Mouse (Mus musculus) ES-E14 (cell line): Measurements from ENCODE around the gene Hspb11. TPM values are rescaled to one million over a fixed set of nuclear protein-coding genes. Genes with fewer than 3 reads are reported as not detected.

Experiments used
- DNase-seq: peaks from one replicate; pipeline ENCODE4 v3.0.0-alpha.2; 2013; ENCODE audit warnings: low read depth, low spot score
- H3K27ac ChIP-seq: 2 replicates; pipeline ENCODE4 v1.5.1; 2012; ENCODE audit warnings: low read depth, mild to moderate bottlenecking, low read length, moderate library complexity, mixed read lengths; ENCODE audit not compliant: poor library complexity, insufficient read depth, severe bottlenecking
- H3K36me3 ChIP-seq: 2 replicates; pipeline ENCODE4 v1.6.1; 2012; ENCODE audit warnings: mild to moderate bottlenecking, low read length, moderate library complexity, mixed read lengths; ENCODE audit not compliant: control insufficient read depth, poor library complexity, insufficient read depth, severe bottlenecking
- H3K4me1 ChIP-seq, 2 experiments: fragments of 150-350 bp in 1 of 2; sonication (generic) in 1 of 2; 2 replicates each; pipeline ENCODE4 v1.6.1; 2012; ENCODE audit warnings: low read length in 2 of 2, mild to moderate bottlenecking in 1 of 2, mixed read lengths in 1 of 2; ENCODE audit not compliant: control insufficient read depth in 2 of 2, insufficient read depth in 2 of 2, poor library complexity in 1 of 2
- H3K4me3 ChIP-seq, 2 experiments: fragments of 150-350 bp in 1 of 2; sonication (generic) in 1 of 2; 2 replicates each; pipeline ENCODE4 v1.5.1; 2012; ENCODE audit warnings: low read length in 2 of 2, low read depth in 1 of 2, mild to moderate bottlenecking in 1 of 2, mixed read lengths in 1 of 2; ENCODE audit not compliant: insufficient read depth in 1 of 2, poor library complexity in 1 of 2, severe bottlenecking in 1 of 2
- H3K9ac ChIP-seq: 2 replicates; pipeline ENCODE4 v1.6.1; 2012; ENCODE audit warnings: low read depth, mild to moderate bottlenecking, low read length, mixed read lengths; ENCODE audit not compliant: poor library complexity, insufficient read depth, severe bottlenecking
- H3K9me3 ChIP-seq: fragments of 150-350 bp; sonication (generic); 2 replicates; pipeline ENCODE4 v1.6.1; 2012; ENCODE audit warnings: low read depth, mild to moderate bottlenecking, low read length; ENCODE audit not compliant: control insufficient read depth, insufficient read depth
- CHD2 ChIP-seq: IDR thresholded peaks from 2 replicates; pipeline ENCODE4 v1.6.1; 2014; ENCODE audit warnings: mild to moderate bottlenecking, low read depth, low read length, inconsistent platforms
- HCFC1 ChIP-seq: IDR thresholded peaks from 2 replicates; pipeline ENCODE4 v1.6.1; 2012; ENCODE audit warnings: low read length, inconsistent platforms, borderline replicate concordance; ENCODE audit not compliant: insufficient read depth
- MAFK ChIP-seq: IDR thresholded peaks from 2 replicates; pipeline ENCODE4 v1.6.1; 2014; ENCODE audit warnings: mild to moderate bottlenecking, low read depth, low read length, inconsistent platforms; ENCODE audit not compliant: insufficient read depth
- ZC3H11A ChIP-seq: IDR thresholded peaks from 2 replicates; pipeline ENCODE4 v1.6.1; 2012; ENCODE audit warnings: low read depth, mild to moderate bottlenecking, inconsistent platforms, low read length, borderline replicate concordance
- ZNF384 ChIP-seq: IDR thresholded peaks from 2 replicates; pipeline ENCODE4 v1.6.1; 2012; ENCODE audit warnings: low read depth, low read length, inconsistent platforms
- in situ Hi-C, 2 experiments: fragments of 600-800 bp; cut with MboI; formaldehyde crosslinking; loops; one replicate each; pipeline ENCODE4 v1.15.1; 2025; ENCODE audit warnings: low sequenced_read_pairs in 2 of 2, inconsistent platforms in 1 of 2; ENCODE audit not compliant: unreplicated experiment in 2 of 2
- total RNA-seq: library from RNA; depleted of rRNA; stranded (reverse); fragments of 300-350 nt; gene quantifications from 2 replicates; pipeline ENCODE4 v1.2.3, GENCODE M21; 2012

Hspb11 gene
- total RNA-seq, 1 experiment = 9.4 TPM

- H3K4me1 ChIP-seq = no peaks in the 10 kb centered on the region
- DNase-seq = no peak
- no peak overlapping the region for H3K27ac ChIP-seq
- no peak for TF ChIP-seq ZNF384
- TF ChIP-seq MAFK = no peak
- TF ChIP-seq CHD2 = no peak
- TF ChIP-seq HCFC1 = no peak
- no peak for TF ChIP-seq ZC3H11A
- H3K9me3 ChIP-seq = no peaks in the 10 kb centered on the region
- no peak overlapping the region for H3K4me3 ChIP-seq
- H3K9ac ChIP-seq = no peak overlapping the region
- in situ Hi-C loops = no loop called here
- 0 out of 2 replicates have a peak, but pooled peaks cover 2% of the 10 kb centered on the region for H3K36me3 ChIP-seq
These were observed 5.3 kb upstream of the Hspb11 start for GRCm38 (mm10) chr4:107248061-107248460.

- no peak overlapping the region for H3K27ac ChIP-seq
- DNase-seq = no peak
- 0 out of 2 replicates have a peak, but pooled peaks cover 2% of the 10 kb centered on the region for H3K36me3 ChIP-seq
- no peak for TF ChIP-seq HCFC1
- TF ChIP-seq ZC3H11A = no peak
- no peak for TF ChIP-seq ZNF384
- TF ChIP-seq CHD2 = no peak
- no peak for TF ChIP-seq MAFK
- in situ Hi-C loops = no loop called here
- H3K9me3 ChIP-seq = no peaks in the 10 kb centered on the region
- no peak overlapping the region for H3K9ac ChIP-seq
- H3K4me1 ChIP-seq = 0 out of 4 replicates have a peak, but pooled peaks cover 0 to 3% of the 10 kb centered on the region in 2 experiments
- no peak overlapping the region for H3K4me3 ChIP-seq
These were observed 3.9 kb upstream of the Hspb11 start for GRCm38 (mm10) chr4:107249471-107249870.

GRCm38 (mm10) chr4:107250494-107250893, 2.9 kb upstream of the Hspb11 start:
- in situ Hi-C loops = no loop called here
- no peak overlapping the region for H3K9ac ChIP-seq
- no peaks in the 10 kb centered on the region for H3K9me3 ChIP-seq
- no peak overlapping the region for H3K27ac ChIP-seq
- no peak for TF ChIP-seq MAFK
- no peak for TF ChIP-seq ZC3H11A
- TF ChIP-seq CHD2 = no peak
- TF ChIP-seq ZNF384 = no peak
- no peak for TF ChIP-seq HCFC1
- H3K4me3 ChIP-seq = no peak overlapping the region
- no peaks in the 10 kb centered on the region for H3K36me3 ChIP-seq
- DNase-seq = peak; percentile 29
- H3K4me1 ChIP-seq = 0 out of 4 replicates have a peak, but pooled peaks cover 0 to 3% of the 10 kb centered on the region in 2 experiments

GRCm38 (mm10) chr4:107252522-107252921, 871 bp upstream of the Hspb11 start:
- Histone ChIP-seq H3K4me3 (peak overlapping the region; percentile 96), H3K27ac (no peak overlapping the region), H3K9ac (peak overlapping the region; percentile 95), H3K4me1 (0 out of 4 replicates have a peak, but pooled peaks cover 0 to 3% of the 10 kb centered on the region in 2 experiments), H3K36me3 (no peaks in the 10 kb centered on the region), H3K9me3 (no peaks in the 10 kb centered on the region)
- TF ChIP-seq CHD2 = no peak
- no peak for TF ChIP-seq MAFK
- TF ChIP-seq HCFC1 = no peak; the same call in 1 of the 2 replicates
- no peak for TF ChIP-seq ZNF384
- TF ChIP-seq ZC3H11A = no peak
- in situ Hi-C loops = no loop called here
- no peak for DNase-seq

- DNase-seq = no peak
- Histone ChIP-seq H3K9me3 (no peaks in the 10 kb centered on the region), H3K27ac (no peak overlapping the region), H3K4me1 (0 out of 4 replicates have a peak, but pooled peaks cover 0 to 3% of the 10 kb centered on the region in 2 experiments), H3K4me3 (peak overlapping the region; percentile 96; a peak in 3 of 4 replicates), H3K9ac (peak overlapping the region; percentile 15; the same call in 1 of the 2 replicates), H3K36me3 (no peaks in the 10 kb centered on the region)
- in situ Hi-C loops = no loop called here
- TF ChIP-seq CHD2 = no peak
- no peak for TF ChIP-seq MAFK
- TF ChIP-seq ZC3H11A = no peak
- no peak for TF ChIP-seq ZNF384
- no peak for TF ChIP-seq HCFC1
These were observed 1.0 kb downstream of the Hspb11 start for GRCm38 (mm10) chr4:107254414-107254813.
